Mouse (Mus musculus): ENCODE measurements around the gene Tulp4. TPM values are rescaled to one million over a fixed set of nuclear protein-coding genes. Genes with fewer than 3 reads are reported as not detected.
A peak's percentile ranks its signal among the peaks of the same experiment; 100 is the strongest.

Tulp4 gene
- polyA plus RNA-seq, 1 experiment: 37.1 TPM

GRCm38 (mm10) chr17:6108175-6108574 is 1.9 kb downstream of the Tulp4 start:
- H3K27ac ChIP-seq (replicated peaks; ENCODE audit: low read depth, low read length): no peak overlapping the region
- peak overlapping the region; percentile 26 for H3K4me3 ChIP-seq (ENCODE audit: insufficient read depth, low read depth, low read length)
- peaks cover 4% of the 10 kb centered on the region; the same call in 1 of the 2 replicates for H3K4me1 ChIP-seq (ENCODE audit: control insufficient read depth, insufficient read depth, insufficient read length, low read length)

GRCm38 (mm10) chr17:6110956-6111355 is 4.7 kb downstream of the Tulp4 start:
- no peak overlapping the region for H3K4me3 ChIP-seq (ENCODE audit: insufficient read depth, low read depth, low read length)
- no peak overlapping the region for H3K27ac ChIP-seq (replicated peaks; ENCODE audit: low read depth, low read length)

GRCm38 (mm10) chr17:6113653-6114052 is 7.4 kb downstream of the Tulp4 start:
- no peak overlapping the region for H3K27ac ChIP-seq (replicated peaks; ENCODE audit: low read depth, low read length)

More at GRCm38 (mm10) chr17:6110956-6111355, 4.7 kb downstream of the Tulp4 start:
- H3K4me1 ChIP-seq (ENCODE audit: control insufficient read depth, insufficient read depth, insufficient read length, low read length): peaks cover 4% of the 10 kb centered on the region; the same call in 1 of the 2 replicates

GRCm38 (mm10) chr17:6115085-6115484 is 8.8 kb downstream of the Tulp4 start:
- no peak overlapping the region for H3K4me3 ChIP-seq (ENCODE audit: insufficient read depth, low read depth, low read length)
- no peak overlapping the region for H3K27ac ChIP-seq (replicated peaks; ENCODE audit: low read depth, low read length)
- H3K4me1 ChIP-seq (ENCODE audit: control insufficient read depth, insufficient read depth, insufficient read length, low read length): 0 out of 2 replicates have a peak, but pooled peaks cover 2% of the 10 kb centered on the region

More at GRCm38 (mm10) chr17:6113653-6114052, 7.4 kb downstream of the Tulp4 start:
- H3K4me1 ChIP-seq (ENCODE audit: control insufficient read depth, insufficient read depth, insufficient read length, low read length): peaks cover 6% of the 10 kb centered on the region; the same call in 1 of the 2 replicates
- no peak overlapping the region for H3K4me3 ChIP-seq (ENCODE audit: insufficient read depth, low read depth, low read length)

GRCm38 (mm10) chr17:6117148-6117725 is 11.0 kb downstream of the Tulp4 start:
- Histone ChIP-seq H3K27ac (replicated peaks; ENCODE audit: low read depth, low read length) (no peak overlapping the region), H3K4me1 (ENCODE audit: control insufficient read depth, insufficient read depth, insufficient read length, low read length) (0 out of 2 replicates have a peak, but pooled peaks cover 2% of the 10 kb centered on the region), H3K4me3 (ENCODE audit: insufficient read depth, low read depth, low read length) (no peak overlapping the region)

- Histone ChIP-seq H3K27ac (replicated peaks; ENCODE audit: low read depth, low read length) (no peak overlapping the region), H3K4me3 (ENCODE audit: insufficient read depth, low read depth, low read length) (no peak overlapping the region), H3K4me1 (ENCODE audit: control insufficient read depth, insufficient read depth, insufficient read length, low read length) (0 out of 2 replicates have a peak, but pooled peaks cover 2% of the 10 kb centered on the region)
Measured at GRCm38 (mm10) chr17:6117917-6118316, 11.7 kb downstream of the Tulp4 start.

- H3K4me1 ChIP-seq (ENCODE audit: control insufficient read depth, insufficient read depth, insufficient read length, low read length): 0 out of 2 replicates have a peak, but pooled peaks cover 2% of the 10 kb centered on the region
- no peak overlapping the region for H3K27ac ChIP-seq (replicated peaks; ENCODE audit: low read depth, low read length)
- no peak overlapping the region for H3K4me3 ChIP-seq (ENCODE audit: insufficient read depth, low read depth, low read length)
Measured at GRCm38 (mm10) chr17:6118861-6119260, 12.6 kb downstream of the Tulp4 start.

GRCm38 (mm10) chr17:6123776-6124175 is 17.5 kb downstream of the Tulp4 start:
- Histone ChIP-seq H3K4me3 (ENCODE audit: insufficient read depth, low read depth, low read length) (no peak overlapping the region), H3K27ac (replicated peaks; ENCODE audit: low read depth, low read length) (no peak overlapping the region), H3K4me1 (ENCODE audit: control insufficient read depth, insufficient read depth, insufficient read length, low read length) (no peaks in the 10 kb centered on the region)

GRCm38 (mm10) chr17:6125441-6125840 is 19.2 kb downstream of the Tulp4 start:
- Histone ChIP-seq H3K4me3 (ENCODE audit: insufficient read depth, low read depth, low read length) (no peak overlapping the region), H3K4me1 (ENCODE audit: control insufficient read depth, insufficient read depth, insufficient read length, low read length) (no peaks in the 10 kb centered on the region), H3K27ac (replicated peaks; ENCODE audit: low read depth, low read length) (no peak overlapping the region)

GRCm38 (mm10) chr17:6128039-6128438 is 21.8 kb downstream of the Tulp4 start:
- Histone ChIP-seq H3K4me1 (ENCODE audit: control insufficient read depth, insufficient read depth, insufficient read length, low read length) (no peaks in the 10 kb centered on the region), H3K27ac (replicated peaks; ENCODE audit: low read depth, low read length) (no peak overlapping the region), H3K4me3 (ENCODE audit: insufficient read depth, low read depth, low read length) (no peak overlapping the region)

- no peaks in the 10 kb centered on the region for H3K4me1 ChIP-seq (ENCODE audit: control insufficient read depth, insufficient read depth, insufficient read length, low read length)
- no peak overlapping the region for H3K4me3 ChIP-seq (ENCODE audit: insufficient read depth, low read depth, low read length)
- H3K27ac ChIP-seq (replicated peaks; ENCODE audit: low read depth, low read length): no peak overlapping the region
Measured at GRCm38 (mm10) chr17:6129361-6129760, 23.1 kb downstream of the Tulp4 start.

- H3K27ac ChIP-seq (replicated peaks; ENCODE audit: low read depth, low read length): no peak overlapping the region
- H3K4me3 ChIP-seq (ENCODE audit: insufficient read depth, low read depth, low read length): no peak overlapping the region
- H3K4me1 ChIP-seq (ENCODE audit: control insufficient read depth, insufficient read depth, insufficient read length, low read length): no peaks in the 10 kb centered on the region
Measured at GRCm38 (mm10) chr17:6131083-6131482, 24.8 kb downstream of the Tulp4 start.

GRCm38 (mm10) chr17:6140875-6141274 is 34.6 kb downstream of the Tulp4 start:
- no peak overlapping the region for H3K27ac ChIP-seq (replicated peaks; ENCODE audit: low read depth, low read length)
- no peaks in the 10 kb centered on the region; the same call in 1 of the 2 replicates for H3K4me1 ChIP-seq (ENCODE audit: control insufficient read depth, insufficient read depth, insufficient read length, low read length)
- no peak overlapping the region for H3K4me3 ChIP-seq (ENCODE audit: insufficient read depth, low read depth, low read length)

- no peaks in the 10 kb centered on the region; the same call in 1 of the 2 replicates for H3K4me1 ChIP-seq (ENCODE audit: control insufficient read depth, insufficient read depth, insufficient read length, low read length)
- no peak overlapping the region for H3K4me3 ChIP-seq (ENCODE audit: insufficient read depth, low read depth, low read length)
- no peak overlapping the region for H3K27ac ChIP-seq (replicated peaks; ENCODE audit: low read depth, low read length)
Measured at GRCm38 (mm10) chr17:6141344-6141743, 35.1 kb downstream of the Tulp4 start.

- H3K4me1 ChIP-seq (ENCODE audit: control insufficient read depth, insufficient read depth, insufficient read length, low read length): no peaks in the 10 kb centered on the region
- no peak overlapping the region for H3K27ac ChIP-seq (replicated peaks; ENCODE audit: low read depth, low read length)
- no peak overlapping the region for H3K4me3 ChIP-seq (ENCODE audit: insufficient read depth, low read depth, low read length)
Measured at GRCm38 (mm10) chr17:6145244-6145643, 39.0 kb downstream of the Tulp4 start.

GRCm38 (mm10) chr17:6152941-6153340 is 46.7 kb downstream of the Tulp4 start:
- Histone ChIP-seq H3K4me3 (ENCODE audit: insufficient read depth, low read depth, low read length) (no peak overlapping the region), H3K27ac (replicated peaks; ENCODE audit: low read depth, low read length) (no peak overlapping the region), H3K4me1 (ENCODE audit: control insufficient read depth, insufficient read depth, insufficient read length, low read length) (no peaks in the 10 kb centered on the region)

Measured in brown adipose tissue, adult 24 weeks (tissue).